Mouse (Mus musculus) left cerebral cortex, postnatal 4 days (tissue): ENCODE results near the gene Gli3. TPM values are rescaled to one million over a fixed set of nuclear protein-coding genes. Genes with fewer than 3 reads are reported as not detected.

ENCODE experiments used
- DNase-seq: peaks from one replicate; pipeline ENCODE4 v3.0.0-alpha.2; 2022
- intact Hi-C: fragments of 180-260 bp; cut with DNase I; formaldehyde crosslinking; loops from one replicate; pipeline ENCODE4 v1.15.1; 2025
- total RNA-seq, 2 experiments: library from RNA; stranded (reverse); gene quantifications; 2 replicates each; pipeline ENCODE4 v1.2.3; 2021

Gene Gli3
- total RNA-seq, 2 experiments from 2014 or later, result 8.1 to 8.2 TPM

DNA sequence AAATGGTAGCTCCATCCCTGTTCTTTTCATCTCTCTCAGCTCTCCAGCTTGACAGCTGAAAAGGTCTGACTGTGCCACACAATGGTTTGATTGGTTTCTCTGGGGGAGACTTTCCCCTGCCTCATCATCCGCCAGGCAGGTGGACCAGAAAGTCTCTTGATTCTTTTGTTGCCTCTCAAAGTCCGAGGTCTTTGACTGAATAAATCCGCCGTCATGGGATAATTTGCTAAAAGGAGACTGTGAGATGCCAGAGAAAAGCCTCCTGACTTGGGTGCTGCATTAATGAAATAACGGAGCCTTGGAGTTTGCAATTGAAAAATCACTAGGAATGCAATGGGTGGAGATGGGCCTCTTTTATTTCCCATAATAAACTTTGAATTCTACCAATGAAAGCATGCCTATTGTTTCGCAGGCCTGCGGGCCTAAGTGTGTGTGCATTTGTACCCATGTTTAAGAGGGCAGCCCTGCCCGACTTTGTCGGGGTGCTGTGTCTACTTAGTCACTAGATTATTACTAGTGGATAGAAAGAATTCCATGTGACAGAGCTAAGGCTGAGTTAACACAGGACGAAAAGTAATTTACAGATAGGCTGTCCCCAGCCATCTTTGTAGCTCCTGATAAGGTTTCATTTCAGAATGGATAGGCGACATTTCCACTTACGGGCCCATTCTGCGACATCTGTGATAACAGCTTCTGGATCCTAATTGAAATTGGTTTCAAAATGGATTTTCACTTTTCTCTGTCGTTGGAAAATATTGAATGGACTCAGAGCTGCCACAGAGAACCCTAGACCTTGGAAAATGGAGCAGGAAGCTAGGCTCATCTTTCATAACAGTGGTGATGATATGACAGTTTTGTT is 23.2 kb downstream of the Gli3 start:
- intact Hi-C loops, result no loop called here
- no peak for DNase-seq

DNA sequence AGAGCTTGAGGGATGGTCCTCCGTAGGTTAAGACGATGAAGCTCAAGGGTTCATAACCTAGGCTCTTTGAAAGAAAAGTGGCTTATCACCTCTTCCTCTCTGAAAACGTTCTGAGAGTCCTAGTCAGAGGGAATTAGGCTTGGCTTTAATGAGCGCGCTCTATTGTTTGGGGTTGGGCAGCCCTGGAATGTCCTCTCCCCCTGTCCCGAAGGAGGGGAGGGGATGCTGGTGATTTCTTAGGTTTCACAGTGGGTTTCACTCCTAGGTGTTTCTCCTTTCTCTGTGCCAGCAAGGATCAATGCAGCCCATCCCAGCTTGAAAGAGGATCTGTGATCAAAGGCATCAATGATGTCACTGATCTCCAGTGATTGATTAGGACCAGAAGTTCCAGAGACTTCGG is 24.3 kb downstream of the Gli3 start:
- DNase-seq, result no peak
- intact Hi-C loops, result no loop called here

DNA sequence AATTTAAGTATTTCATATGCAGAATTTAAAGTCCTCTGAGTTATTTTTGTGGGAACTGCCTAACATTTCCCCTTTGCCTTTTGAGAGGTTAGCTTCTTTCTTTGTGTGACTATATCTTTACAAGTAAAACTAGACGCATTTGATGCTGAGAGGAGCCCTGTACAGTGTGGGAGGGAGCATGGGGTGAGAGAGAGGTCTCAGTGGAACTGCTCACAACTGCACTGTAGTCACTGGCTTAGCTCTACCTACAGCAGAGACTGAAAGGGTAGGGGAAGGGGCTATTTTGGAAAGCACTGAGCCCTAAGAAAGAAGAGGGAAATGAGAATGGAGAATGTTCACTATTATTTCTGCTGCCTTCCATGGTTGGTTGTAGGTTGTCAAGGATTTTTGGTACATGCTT is 25.0 kb downstream of the Gli3 start:
- intact Hi-C loops, result no loop called here
- DNase-seq, result no peak

DNA sequence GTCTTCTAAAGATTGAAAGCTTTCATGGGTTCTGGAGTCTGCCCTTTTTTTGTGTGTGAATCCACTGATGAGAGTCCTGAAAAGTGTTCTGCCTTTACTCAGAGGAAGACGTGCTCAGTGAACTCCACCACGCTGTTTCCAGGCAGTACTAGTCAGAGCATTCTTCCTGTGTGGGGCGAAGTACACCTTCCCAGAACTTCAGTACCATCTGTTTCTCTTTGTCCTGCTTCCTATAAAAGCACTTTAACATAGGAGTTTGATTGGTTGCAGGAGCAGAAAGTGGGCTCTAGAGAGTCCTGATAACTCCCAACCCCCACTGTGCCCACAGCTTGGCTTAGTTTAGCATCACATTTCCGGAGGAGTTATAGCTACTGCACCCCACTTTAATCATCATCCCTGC is 32.8 kb downstream of the Gli3 start:
- DNase-seq, result no peak
- intact Hi-C loops, result no loop called here

DNA sequence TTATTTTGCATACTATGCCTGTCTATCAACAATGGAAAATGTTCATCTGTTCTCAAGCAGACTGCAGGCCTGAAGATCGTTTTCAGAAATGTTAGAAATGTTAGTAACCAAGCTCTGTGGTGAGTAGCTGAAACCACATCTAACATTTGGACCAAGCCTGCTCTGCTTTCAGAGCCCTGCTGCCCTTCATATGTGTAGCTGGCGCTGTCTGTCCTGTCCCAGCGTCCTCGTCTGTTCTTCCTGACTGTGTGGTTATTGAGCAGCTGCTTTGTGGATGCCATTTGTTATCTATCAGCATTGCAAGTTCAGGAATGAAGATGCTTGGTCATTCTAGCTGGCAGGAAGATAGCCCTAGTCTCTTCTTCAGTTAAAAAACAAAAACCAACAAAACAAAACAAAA is 35.3 kb downstream of the Gli3 start:
- intact Hi-C loops, result no loop called here
- no peak for DNase-seq

DNA sequence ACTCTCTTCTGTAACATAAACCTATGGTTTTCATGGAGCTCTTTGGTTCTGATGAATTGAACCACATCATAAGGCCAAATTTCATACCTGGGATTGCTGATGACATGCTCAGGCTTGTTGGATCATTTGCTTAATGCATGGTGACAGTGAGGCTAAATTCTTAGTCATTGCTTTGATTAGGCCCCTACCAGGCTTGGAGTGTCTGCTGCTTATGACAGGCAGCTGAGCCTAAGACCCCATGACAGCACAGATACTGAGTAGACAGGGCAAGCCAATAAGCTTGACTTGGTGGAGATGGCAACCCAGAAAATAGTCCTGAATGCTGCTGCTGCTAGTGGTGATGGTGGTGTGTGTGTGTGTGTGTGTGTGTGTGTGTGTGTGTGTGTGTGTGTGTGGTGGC is 47.9 kb downstream of the Gli3 start:
- intact Hi-C loops, result no loop called here
- no peak for DNase-seq

DNA sequence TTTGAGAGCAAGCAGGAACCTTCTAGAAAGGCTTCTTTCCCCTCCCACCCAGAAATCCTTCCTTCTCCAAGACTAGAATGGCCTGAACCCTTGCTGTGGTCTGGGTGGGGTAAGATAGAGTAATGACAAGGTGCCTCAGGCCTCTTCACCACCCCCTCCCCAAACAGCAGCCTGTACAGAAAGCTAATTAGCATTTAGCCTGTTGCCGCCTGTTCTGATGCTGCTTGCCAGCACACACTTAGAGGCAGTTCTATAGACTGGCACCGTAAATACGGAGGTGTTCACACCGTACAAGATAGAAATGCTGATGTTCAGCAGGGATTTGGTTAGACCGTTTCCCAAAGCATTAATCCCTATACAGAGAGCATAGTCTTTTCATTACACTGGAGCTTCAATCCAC is 50.1 kb downstream of the Gli3 start:
- intact Hi-C loops, result no loop called here

DNA sequence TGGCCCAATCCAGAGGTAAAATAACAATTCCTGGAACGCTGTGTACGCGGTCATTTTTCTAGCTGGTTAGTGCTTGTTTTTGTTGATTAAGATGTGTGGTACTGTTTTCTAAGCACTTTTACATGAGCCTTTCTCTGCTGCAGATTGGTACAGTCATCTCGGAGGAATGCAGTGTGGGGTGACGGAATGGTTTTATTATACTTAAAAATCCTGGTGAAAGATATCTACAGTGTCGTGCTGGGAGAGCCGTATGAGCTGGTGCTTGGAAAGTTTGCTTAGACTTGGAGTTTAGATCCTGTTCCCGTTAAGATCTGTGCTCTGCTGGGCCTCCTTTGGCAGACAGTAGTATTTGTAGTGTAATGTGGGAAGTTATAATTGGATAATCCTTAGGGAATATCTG is 51.0 kb downstream of the Gli3 start:
- DNase-seq, result no peak
- intact Hi-C loops, result no loop called here

More for the DNA sequence above, 50.1 kb downstream of the Gli3 start:
- no peak for DNase-seq

DNA sequence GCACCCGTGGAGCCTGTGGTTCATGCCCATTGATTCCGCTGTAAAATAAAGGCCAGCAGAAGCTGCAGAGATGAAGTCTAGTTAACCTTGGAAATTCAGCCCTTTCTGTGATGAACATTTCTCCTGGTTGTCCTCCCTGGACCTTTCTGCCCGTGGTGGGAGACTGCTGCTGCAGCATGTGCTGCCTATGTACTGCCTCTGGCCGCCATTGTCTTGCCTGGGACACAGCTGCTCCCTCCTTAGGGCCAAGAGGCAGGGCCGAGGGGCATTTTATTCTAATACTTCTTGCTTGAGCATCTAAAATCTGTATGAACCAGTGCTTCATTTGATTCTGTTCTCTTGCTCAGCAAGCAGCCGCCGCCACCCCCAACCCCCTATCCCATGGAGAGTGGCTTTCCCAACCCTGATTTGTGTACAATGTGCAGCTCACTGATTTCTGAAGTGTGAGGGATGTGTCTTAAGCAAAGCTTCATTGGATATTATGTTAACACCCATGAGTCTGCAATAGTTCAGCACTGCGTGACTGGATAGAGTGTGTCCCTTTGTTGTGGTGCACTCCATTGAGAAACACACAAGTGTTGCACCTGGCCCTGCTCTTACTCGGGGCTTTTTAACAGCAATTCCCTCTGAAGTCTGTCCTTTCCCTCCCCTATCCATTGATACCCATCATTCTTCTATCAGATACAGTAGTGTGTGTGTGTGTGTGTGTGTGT is 54.2 kb downstream of the Gli3 start:
- DNase-seq, result peak; percentile 5
- intact Hi-C loops, result no loop called here

DNA sequence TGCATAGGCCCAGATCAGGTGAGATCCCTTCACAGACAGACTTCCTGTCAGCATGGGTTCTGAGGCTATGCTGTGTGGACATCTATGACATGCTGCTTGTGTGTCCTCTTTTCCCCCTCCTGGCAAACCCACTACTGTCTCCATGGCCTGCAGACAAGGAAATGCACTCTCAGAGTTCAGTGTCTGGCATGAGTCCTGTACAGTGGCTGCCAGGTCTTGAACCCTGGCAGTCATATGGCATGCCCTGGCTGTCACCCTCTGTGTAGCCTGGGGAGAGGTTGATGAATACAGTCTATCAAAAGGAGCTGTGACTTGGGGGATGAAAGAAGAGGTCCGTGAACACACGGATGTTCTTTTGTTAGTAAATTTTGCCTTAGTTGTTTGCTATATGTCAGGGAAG is 57.3 kb downstream of the Gli3 start:
- peak; percentile 23 for DNase-seq
- intact Hi-C loops, result no loop called here

DNA sequence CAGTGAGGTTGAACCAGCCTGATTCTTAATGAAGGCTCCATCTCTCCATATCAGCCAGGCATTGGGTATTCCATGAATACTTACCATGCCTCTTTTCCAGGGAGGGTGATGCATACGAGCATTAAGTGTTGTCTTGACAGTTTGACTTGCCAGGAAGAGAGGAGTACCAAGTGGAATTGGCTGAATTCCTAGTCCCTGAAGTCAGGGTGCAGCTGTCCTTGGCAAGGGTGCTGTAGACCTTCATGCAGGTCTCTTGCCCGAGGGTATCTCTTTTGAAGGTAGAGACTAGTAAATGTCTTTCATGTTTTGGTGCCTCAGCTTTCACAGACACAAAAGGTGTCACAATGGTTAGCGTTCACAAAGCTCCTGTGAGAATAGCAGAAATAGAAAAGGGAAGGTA is 59.1 kb downstream of the Gli3 start:
- DNase-seq, result no peak
- intact Hi-C loops, result no loop called here

DNA sequence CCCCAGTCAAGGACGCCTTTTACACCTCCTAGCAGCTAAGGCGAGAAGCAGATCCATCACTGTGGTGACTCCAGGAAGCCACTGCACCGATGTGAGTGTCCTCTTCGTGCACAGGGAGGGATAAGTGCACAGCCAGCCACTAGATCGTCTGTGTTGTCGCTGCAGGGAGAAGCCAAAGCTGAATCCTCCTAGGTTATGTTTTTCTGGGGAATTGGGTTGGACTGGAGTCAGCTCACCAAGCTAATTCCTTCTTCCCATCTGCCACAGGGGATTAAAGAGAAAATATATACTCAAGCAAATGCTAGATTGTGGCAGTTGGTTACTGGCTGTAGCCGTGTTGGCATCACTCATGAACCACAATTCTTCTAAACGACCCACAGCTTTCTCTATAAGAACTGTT is 61.2 kb downstream of the Gli3 start:
- DNase-seq, result no peak
- intact Hi-C loops, result no loop called here

DNA sequence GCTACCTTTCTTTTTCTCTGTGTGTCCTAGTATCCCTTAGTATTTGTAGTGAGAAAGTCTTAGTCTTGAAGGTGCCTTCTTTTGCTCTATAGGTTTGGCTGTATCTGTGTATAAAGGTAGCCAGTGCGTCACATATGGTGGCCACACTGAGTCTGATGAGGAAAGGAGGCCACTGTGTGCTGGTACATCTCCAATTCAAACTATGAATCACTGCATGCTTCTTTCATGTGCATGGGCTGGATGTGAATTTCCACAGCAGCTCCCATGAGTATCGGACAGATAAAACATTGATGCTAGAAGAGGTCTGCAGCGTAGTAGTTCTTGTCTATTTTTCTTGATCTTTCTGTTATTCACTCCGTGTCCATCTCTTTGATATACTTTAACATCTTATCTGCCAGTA is 63.7 kb downstream of the Gli3 start:
- intact Hi-C loops, result no loop called here
- no peak for DNase-seq

DNA sequence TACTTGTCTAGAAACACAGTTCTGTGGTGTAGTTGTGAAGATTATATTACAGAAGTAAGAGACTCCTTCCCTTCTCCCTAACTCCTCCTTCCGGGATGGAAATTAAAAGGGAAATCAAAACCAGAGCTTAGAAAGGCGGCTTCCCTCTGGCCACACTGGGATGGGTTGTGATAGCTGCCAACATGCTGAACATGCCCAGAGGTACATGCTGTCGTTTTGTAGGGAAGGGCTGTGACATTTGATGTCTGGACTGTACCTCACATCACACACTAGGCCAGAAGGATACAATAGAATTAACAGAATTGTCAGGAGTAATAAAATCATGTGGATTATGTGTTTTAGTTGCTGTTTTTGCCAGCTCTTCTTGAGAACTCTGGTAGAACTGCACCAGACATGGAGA is 68.5 kb downstream of the Gli3 start:
- no peak for DNase-seq
- intact Hi-C loops, result no loop called here

DNA sequence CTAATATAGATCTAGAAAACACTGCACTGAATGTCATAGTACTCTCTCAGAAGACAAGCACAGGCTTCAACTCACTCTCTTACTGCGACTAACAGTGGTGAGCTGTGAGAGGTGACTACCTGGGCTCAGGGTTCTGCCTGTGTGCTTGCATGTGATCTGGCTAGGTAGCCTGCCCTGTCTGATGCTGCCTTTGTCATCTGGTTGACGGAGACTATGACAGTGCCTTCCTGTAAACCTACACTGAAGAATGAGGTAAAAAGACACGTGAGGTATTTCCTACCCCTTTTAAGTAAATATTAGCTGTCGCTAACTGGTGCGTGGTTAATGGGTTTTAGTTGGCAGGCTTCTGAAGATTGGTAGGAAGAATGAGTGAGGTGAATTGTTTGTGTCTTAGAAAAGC is 74.2 kb downstream of the Gli3 start:
- intact Hi-C loops, result no loop called here

DNA sequence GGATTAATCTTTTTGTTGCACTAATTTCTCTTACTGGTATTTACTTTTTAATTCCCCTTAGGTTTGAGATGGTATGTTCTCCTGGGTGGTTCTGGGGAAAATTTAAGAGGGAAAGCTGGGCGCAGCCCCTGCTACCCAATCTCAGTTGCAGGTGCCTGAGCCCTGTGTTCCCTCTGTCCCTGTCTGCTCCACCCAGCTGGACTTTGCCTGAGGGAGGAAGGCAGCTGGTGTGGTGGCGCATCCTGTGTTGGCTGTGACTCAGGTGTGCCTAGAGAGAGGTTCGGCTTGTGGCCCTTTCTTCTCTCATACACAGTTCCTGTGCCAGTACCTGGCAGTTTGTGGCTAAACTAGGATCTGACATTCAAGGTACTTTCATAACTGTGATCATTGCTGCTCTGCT is 74.6 kb downstream of the Gli3 start:
- DNase-seq, result no peak
- intact Hi-C loops, result no loop called here

More for the DNA sequence above, 74.2 kb downstream of the Gli3 start:
- no peak for DNase-seq

DNA sequence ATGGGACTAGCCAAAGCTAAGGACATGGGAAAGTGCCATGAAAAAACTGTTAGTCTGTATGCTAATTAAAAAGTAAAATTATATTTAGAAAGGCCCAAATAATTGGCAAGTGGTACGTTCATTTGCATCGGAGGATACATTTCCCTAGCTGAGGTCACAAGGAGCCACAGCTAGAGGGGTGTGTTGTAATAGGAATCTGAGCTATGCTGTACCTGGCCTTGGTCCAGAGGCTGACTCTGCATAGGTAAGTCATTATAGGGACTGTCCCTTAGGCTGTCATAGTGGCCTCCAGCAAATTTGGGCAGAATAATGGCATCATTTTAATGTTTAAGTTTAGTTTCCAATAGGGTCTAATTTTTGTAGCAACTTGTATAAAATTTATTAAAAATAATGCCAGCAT is 75.4 kb downstream of the Gli3 start:
- no peak for DNase-seq
- intact Hi-C loops, result no loop called here

DNA sequence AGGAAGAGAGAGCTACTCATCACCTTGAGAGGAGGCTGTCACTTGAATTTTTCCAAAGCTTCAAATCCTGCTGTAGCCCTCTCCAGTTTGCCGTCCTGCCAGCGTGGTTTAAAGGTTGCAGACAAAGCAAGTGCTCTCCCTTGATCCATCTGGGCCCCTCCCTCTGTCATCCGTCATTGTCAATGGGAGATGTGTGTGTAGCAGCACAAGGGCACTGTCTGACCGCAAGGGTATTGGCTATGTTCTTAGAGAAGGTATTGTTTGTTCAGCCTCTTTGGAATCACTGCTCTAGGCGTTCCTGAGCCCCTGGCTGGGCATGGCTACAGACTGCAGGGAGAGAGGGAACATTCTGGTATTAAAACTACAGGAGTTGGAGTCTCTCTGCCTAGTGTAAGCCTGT is 79.0 kb downstream of the Gli3 start:
- intact Hi-C loops, result no loop called here
- no peak for DNase-seq

DNA sequence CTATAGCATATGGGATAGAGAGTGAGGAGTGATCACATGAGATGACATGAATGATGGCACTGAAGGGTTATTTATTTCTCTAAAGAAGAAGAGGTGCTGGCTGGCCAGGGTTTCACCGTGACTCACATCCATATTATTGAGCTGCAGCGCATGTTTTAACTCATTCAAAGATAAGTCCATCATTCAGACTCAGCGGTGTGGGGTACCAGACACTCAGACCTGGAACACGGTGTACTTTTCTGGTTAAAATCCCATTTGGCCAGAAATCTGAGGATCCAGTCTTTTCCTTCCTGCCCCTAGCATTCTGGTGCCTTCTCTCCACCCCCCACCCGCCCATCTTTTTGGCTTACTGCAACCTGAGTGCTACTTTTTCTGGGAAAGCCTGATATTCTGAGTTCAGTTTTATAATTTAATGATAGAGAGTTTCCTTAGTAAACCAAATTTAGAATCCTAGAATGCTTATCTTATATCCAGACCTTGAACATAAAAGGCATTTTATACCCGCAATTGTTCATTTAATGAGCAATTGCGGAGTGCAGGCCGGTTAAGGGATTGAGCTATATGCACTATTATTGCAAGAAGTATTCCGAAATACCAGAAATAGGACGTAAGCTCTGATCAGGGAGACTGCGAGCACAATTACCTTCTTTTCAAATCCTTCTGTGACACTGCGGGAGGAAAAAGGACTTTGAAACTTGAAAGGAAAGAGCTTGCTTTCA is 80.3 kb downstream of the Gli3 start:
- no peak for DNase-seq
- intact Hi-C loops, result no loop called here

DNA sequence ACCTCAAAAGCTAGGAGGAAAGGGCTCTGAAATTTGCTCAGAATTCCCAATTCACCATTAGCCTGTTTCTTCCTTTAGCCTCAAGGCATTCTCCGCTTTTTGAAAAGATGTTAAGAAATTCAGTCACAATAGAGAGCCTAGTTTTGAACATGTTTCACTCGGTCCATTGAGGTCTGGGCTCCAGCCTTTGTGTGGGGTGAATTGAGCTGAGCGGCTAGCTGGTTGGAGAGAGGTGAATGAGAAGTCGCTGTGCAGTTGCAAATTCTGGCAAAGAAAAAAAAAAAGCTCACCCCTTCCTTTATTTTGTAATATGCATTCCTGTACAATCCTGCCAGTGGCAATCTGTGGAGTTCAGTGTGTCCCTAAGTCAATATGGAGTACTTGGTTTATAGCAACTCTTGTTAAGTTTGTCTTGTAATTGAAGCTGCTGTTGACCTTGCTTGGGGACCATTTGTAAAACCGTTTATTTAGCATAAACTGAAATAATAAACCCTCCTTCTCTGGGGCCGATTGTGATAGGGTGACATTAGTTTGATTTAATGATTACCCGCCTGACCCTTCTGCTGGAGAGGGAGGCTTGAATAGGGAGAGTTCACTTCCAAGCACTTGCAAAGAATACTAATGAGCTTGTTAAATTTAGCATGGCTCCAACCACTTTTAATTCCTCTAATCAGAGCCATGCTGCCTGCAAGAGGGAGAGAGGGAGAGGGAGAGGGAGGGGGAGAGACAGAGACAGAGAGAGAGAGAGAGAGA is 81.0 kb downstream of the Gli3 start:
- DNase-seq, result no peak
- intact Hi-C loops, result no loop called here

DNA sequence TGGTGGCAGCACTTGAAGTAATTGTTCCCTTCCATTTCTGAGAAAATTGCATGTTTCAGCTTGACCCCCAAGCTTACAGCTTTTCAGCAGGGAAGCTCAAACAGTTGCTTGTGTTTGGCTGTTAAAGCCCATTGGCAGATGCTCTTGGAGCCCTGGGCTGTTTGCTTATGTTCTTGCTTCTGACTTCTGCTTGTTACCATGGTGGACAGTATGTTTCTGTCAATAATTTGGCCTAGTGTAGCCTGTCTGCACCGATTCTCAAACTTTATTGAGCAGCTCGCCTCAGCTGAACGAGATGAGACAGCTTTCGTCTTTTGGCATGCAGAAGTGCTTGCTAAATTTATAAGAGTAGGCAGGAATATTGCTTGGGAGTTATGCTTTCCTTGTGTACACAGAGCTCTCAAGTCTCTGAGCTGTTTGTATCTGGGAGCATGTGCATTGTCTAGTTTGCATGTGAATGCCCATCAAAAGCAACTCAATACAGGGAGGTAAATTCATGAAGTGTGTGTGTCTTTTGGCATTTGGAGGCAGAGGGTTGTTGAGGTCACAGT is 82.4 kb downstream of the Gli3 start:
- intact Hi-C loops, result no loop called here
- no peak for DNase-seq
